Mouse (Mus musculus) spleen, embryonic (tissue): Measurements from ENCODE around the gene Vmn1r54.
"Not testable (repeated sequence)": the region's sequence is repeated elsewhere in the genome, so short reads cannot be mapped to it uniquely, and the experiment has no call there.

ENCODE experiments used
- CTCF ChIA-PET: fragments of 350-600 bp; sonication (Branson Sonifier 250); formaldehyde crosslinking; loops from one replicate; lab custom pipeline; 2022; lab: Charles Lee

Gene Vmn1r54

DNA sequence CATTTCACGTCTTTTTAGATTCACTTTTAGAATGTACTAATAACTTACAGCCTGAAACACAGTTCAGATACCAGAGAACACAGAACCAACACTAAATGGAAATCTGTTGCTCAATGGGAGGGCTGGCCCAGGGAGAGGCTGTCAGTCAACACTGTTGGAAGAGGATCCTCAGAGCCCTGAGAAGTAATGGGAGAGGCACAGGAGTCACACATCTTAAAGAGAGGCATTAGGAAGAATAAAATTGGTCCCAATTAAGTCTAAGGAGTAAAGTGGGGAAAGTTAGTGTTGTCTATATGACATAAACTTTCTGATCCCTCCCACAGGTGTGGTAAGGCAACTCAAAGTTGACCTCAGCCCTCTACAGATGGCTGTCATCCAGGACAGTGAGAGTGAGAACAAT lies at the start of gene Vmn1r54:
TSS of gene Vmn1r54 (plus strand) at position 301 of the 400 bp plus-strand sequence.
- CTCF ChIA-PET: no interaction called here

DNA sequence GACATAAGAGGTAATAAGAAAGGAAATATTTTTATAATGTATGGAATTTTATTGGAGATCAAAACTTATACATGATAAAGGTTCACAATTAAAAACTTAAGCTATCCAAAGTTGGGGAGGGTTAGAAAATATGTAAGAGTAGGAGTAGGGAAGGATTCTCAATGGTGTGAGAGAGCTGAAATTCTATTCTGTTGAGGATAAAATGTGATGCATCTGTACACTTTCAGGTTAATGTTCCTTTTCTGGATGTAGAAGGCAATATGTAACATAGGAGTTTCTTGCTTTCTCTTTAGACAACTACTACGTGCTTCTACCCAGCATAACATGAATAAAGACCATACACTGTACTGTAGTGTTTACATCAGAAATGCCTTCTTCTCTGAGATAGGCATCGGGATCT lies 43.6 kb upstream of the Vmn1r54 start, which contains the start of gene V1ra8:
TSS of gene V1ra8 (plus strand) at position 301 of the 400 bp plus-strand sequence.
- CTCF ChIA-PET: not testable (repeated sequence)

DNA sequence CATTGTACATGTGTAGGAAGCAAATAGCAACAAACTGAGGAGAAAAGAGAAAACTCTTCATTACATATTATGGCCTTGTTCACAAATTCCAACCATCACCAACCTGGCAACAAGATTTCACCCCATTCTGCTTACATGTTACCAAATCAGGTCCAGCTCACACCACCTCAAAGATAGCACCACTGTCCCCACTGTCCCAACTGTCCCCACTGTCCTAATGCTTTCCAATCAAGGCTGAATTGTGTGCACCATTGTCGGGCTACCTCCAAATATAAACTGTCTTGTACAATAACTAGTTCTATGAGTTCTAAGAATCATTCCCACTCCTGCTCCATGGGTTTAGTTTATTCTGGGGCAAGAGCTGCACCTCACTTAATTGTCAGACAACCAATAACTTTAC lies 21.8 kb upstream of the Vmn1r54 start, which contains the start of gene Vmn1r53:
TSS of gene Vmn1r53 (minus strand) at position 101 of the 400 bp plus-strand sequence.
- CTCF ChIA-PET: no interaction called here

DNA sequence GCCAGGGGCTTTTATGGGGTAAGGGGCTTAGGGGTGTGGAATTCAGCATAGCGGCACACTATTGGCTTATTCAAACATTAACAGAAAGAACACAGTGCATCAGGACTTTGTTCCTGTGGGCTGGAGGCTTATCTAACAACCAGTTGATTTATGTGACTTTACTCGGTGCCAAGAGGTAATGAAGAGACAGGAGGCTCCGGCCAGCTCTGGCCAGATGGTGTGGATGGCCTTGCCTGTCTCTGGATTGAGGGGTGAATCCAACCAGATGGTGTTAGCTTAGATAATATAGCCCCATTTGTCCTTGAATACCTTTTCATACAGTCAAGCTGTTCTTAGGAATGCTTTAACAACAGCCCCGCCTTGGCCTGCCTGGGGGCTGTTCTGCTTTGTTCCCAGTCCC lies 14.0 kb upstream of the Vmn1r54 start:
- CTCF ChIA-PET: not testable (repeated sequence)

DNA sequence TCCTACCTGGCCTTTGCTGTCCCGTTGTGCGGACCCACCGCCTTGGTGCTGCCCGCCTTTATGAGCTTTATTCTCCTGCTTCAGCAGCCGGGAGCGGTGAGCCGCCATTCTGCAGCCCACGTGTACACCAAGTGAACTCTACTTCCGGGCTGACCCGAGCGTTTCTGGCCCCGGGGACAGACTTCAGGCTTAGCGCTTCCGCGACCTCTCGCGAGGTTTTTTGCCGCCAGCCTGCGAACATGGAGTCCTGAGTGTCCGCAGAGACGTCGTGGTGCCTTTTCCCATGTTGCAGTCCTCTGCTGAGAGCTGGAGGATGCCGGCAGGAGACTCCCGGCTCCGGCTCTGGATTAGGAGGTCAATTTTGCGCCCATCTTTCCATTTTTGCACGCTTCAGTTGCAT lies 13.4 kb upstream of the Vmn1r54 start:
- CTCF ChIA-PET: no interaction called here

DNA sequence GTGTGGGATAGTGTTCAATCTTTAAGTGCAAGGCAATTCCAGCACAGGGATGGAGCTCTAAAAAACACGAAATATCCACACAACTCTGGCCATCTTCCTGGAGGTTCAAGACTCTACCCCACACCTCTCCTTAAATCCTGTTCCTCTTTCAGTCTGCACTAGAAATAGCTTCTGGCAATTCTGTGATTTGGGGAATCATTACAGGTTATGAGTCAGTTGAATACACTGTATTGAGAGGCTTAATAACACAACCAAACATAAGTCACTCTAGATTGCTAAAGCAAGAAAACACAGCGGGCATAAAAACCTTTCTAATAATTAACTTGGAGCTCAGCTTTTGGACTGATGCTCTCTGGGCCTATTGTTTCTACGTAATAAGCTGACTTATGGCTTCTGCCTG lies 2.1 kb upstream of the Vmn1r54 start:
- CTCF ChIA-PET: no interaction called here

DNA sequence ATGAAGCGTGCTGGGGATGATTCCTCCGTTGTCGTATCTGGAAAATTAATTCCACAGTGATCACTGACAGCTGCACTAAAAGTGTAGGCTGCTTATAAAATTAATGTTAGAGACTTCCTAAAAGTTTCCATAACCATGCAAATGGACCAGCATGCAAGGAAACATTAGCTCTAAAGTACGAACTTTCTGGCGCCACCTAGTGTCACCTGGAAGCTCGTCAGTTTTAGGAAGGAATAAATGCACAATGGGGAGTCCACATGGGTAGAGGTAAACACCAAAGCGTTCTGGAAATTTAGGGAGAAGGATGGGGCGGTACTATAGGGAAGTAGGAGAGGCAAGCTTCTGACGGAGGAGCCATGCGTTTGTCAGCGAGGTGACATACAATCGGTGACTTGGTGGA lies 42.2 kb downstream of the Vmn1r54 start:
- CTCF ChIA-PET: no interaction called here

DNA sequence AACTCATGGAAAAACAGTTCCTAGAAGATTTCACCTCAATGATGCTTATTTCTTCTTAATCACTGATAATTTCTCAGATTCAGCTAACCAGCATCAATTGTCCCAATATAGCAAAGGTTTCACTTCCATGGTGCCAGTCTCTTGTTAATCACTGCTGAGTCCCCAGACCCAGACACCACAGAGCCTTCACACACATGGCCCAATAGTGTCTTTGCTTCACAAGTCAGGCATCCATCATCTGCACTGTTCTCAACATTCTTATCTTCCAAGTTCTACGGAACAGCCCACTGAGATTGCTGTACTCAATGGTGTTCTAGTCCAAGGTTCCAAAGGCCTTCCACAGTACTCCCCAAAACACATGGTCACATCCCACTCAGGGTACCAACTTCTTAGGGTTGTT lies 54.8 kb downstream of the Vmn1r54 start, which contains the start of gene BC048671:
TSS of gene BC048671 (plus strand) at position 301 of the 400 bp plus-strand sequence.
- CTCF ChIA-PET: no interaction called here

DNA sequence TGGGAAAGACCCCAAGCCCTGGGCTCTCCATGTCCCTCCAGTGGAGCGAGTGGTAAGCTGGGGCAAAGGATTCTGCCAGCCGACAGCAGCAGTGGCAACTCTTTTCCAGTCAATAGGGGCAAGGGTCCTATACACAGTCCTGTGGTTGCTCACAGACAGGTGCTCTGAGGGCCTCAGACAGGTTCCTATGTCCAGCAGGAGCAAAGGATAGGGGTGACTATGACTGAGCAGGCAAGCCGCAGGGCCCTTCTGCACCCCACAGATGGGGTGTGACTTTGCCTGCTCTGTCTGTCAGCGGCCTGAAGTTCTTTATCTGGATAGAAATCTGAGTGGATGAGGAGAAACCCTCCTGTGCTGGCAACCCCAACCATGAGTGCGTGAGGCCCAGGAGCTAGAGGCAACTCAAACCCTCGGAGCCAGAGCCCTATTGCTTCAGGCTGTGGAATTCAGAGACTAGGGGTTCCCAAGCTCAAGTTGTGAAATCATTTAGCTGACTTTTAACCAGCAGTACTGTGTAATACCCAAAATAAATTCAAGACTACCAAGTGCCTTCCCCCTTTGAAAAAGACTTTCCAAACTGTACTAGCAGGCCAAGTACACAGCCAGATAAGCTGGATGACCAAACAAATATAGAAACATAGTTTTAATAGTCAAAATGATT lies 60.3 kb downstream of the Vmn1r54 start:
- CTCF ChIA-PET: no interaction called here

DNA sequence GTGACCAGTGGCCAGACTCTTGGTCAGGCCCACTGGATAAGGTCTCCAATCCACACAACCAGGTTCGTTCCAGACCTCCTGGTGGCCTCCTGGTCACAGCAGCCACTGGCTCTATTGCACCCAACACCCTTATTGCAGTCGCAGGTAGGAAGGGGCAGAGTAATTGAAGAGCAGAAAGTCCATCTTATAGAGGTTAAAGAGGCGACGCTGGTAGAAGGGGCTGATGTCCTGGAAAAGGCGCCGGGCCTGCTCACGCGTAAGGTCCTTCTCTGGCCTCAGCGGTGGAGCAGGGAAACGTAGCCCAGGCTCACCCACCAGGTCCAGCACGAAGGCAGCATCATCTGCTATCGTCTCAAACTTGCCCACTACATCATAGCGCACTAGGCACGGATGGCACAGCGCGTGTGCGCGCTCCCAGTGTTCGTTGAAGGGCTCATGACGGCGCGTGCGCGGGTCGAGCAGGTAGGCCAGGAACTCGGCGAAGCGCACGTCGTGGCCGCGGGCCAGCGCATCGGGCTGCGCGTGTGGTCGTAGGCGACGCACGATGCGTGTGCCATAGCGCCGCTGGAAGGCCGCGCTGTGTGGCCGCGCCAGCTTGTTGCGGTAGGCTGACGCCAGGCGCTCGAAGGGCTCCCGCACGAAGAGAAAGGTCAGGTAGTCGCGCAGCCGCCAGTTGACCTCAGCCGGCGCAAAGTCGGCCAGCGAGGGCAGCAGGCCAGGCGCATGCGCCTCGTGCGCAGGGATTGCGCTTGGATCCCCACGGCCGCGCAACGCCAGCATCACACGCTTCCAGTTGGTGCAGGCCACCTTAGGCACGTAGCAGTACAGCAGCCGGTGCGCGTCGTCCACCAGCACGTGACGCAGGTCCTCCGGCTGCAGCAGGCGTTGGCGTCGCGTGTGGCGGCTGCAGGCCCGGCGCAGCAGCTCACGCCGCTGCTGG lies 63.0 kb downstream of the Vmn1r54 start:
- CTCF ChIA-PET: no interaction called here

DNA sequence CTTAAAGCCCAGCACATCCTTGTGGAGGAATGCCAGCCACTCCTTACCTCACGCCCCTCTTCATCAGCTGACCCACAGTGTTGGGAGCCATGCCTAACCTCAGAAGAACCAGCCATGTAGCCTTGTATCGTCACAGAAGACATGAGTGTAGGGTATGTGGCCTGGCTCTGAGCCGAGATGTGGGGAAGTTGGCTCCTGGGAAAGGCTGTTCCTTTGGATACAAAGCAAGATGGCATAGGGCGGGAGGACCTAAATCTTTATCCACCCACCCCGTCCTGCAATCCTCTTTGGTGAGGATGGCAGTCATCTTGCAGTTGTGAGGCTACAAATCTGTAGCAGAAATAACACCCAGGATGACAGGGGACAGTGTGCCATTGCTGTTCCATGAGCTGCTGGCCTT lies 69.9 kb downstream of the Vmn1r54 start:
- CTCF ChIA-PET: no interaction called here

DNA sequence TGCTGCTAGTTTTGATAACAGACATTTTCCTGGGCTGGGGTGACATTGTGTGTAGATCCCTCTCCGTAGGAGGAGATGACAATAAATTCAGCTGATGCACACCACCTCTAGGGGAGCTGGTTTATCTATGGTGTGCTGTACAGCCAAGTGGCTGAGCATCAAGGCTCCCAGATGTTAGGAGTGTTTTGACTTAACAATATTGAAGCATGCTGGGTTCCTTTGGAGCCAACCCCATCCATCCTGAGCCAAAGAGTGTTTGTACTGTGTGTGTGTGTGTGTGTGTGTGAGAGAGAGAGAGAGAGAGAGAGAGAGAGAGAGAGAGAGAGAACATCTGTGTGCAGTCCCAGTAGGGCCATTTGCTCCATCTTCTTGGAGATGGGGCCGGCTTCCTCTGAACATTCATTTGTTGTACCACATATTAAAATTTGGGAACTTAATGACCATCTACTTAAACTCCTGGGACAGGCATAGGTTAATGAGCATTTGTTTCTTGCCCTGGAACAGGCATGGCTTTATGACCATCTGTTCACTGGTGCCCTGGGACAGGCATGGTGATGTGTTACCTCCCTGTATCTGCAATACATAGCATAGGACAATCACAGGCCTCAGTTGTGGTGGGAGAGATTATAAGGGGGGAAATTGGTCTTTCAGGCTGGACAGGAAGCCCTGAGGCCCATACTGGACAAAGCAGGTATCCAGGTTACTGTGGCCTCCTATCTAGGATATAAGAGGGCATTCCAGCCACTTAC lies 71.6 kb downstream of the Vmn1r54 start:
- CTCF ChIA-PET: no interaction called here

DNA sequence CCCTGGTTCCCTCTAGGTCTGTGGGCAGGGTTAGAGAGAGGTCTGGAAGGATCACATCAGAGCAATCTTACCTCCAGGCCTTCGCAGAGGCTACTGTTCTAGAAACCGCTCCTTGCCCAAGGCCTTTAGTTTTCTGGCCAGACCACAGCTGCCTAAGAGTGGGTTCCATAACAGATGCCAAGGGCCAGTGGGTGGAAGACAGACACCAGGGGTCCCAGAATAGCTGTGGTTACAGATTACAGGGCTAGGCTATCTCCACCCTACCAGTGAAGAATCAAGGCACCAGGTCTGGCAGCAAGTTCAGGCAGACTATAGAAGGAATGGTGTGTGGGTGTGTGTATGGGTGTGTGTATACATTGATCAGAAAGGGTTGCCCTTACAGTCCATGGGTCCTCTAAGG lies 72.9 kb downstream of the Vmn1r54 start:
- CTCF ChIA-PET: no interaction called here

DNA sequence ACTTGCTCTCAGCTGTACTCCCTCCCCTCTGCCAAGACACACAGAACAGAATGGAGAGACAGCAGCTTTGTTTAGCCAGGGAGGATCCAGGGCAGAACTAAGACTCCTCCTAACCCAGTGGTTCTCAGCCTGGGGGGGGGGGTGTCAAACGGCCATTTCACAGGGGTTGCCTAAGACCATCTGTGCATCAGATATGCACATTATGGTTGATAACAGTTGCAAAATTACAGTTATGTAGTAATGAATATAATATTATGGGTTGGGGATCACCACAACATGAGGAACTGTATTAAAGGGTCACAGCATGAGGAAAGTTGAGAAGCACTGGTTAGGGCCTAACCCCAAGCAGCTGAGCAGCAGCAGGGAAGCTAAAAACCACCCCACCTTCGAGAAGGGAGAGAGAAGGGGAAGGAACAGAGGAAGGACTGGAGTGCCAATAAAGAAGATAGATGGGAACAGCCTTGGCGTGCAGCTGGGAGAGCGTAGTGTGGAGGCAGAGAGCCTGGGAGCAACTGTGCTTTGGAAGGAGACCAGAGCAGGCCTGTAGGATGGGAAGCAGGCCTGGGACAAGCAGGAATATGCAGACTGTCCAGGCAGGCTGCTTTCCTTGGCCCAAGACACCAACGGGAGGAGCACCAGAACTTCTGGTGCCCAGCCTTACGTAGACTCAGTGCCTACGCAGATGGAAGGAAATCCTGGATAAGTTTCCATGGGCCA lies 73.5 kb downstream of the Vmn1r54 start:
- CTCF ChIA-PET: no interaction called here

DNA sequence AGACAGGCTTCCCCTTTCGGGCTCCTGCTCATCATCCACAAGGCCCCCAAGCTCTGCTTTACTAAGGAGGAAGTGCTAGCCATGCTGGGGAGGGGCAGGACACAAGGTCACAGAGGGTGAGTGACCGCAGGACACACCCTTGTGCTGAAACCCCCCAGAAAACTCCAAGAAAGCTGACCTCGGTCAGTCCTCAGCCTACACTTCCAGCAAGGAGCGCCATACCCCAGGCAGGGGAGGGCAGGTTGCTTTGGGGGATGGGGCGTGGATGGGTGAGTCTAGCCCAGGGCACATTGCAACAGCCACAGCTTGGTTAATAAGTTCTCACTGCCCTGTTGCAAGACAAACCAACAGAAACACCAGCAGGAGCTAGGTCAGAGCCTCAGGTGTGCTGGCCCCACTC lies 74.3 kb downstream of the Vmn1r54 start:
- CTCF ChIA-PET: no interaction called here
